Mouse (Mus musculus): ENCODE data around the gene Cntln.

Cntln gene

DNA sequence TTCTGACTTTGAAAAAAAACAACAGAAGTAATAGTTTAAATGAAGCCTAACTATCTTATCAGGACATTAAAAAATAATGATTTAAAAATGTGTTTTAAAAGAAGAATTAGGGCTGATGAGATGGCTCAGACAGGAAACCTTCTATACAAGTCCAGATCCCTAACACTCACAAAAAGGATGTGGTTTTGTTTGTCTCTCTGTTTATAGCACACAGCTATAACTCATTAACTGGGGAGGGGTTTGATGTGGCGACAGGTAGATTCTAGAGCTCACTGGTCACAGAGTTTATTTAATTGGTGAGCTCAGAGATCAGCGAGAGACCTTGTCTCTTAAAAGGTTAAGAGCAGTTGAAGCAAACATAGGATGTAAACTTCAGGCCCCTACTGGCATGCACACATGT is 175.5 kb downstream of the Cntln start:
- DNase-seq, result no peak

DNA sequence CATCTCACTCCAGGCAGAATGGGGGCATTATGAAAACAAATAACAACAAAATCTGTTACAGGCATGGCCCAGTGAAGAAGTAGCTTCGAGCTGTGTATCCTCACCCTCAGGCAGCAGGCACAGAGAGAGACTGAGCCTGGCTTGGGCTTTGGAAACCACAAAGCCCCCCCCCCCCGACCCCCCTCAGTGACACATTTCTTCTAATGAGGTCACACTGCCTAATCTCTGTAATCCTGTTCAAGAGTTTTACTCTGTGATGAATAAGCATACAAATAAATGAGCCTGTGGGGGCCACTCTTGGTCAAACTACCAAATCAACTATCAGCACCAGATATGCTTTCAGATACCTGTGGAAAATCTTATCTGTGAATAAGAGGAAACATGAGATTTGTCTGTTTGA is 177.6 kb downstream of the Cntln start:
- no peak for DNase-seq

GRCm38 (mm10) chr4:85096033-85096432 is 211.9 kb downstream of the Cntln start:
- no peak for DNase-seq

- peak in 1 of 2 experiments; percentile 56 for DNase-seq
Measured at GRCm38 (mm10) chr4:85096682-85097081, 212.6 kb downstream of the Cntln start.

GRCm38 (mm10) chr4:85102168-85102567 is 218.1 kb downstream of the Cntln start:
- no peak for DNase-seq

- DNase-seq, result no peak
Measured at GRCm38 (mm10) chr4:85106416-85106815, 222.3 kb downstream of the Cntln start.

DNA sequence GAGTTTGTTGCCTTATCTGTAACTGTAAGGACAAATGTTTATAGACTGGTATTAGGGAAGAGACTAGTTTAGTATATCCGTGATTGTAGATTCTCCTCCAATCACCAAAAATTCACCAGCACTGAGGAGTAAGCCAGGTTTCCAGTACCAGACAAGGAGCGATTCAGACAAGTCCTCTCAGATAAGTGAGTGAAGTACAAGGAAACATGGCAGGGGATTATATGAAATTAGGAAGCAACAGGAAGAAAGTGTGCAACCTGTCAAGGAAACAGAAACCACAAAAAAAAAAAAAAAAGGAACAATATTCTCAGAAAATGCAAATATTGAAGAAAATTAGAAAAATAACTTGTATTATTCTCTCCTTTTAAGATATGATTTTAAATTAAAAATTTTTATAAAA is 222.9 kb downstream of the Cntln start:
- no peak for DNase-seq

GRCm38 (mm10) chr4:85120271-85120670 is 236.2 kb downstream of the Cntln start:
- no peak for DNase-seq

- no peak for DNase-seq
Measured at GRCm38 (mm10) chr4:85149726-85150125, 265.6 kb downstream of the Cntln start.

GRCm38 (mm10) chr4:85151881-85152280 is 267.8 kb downstream of the Cntln start:
- no peak for DNase-seq

- DNase-seq, result no peak
Measured at GRCm38 (mm10) chr4:85154361-85154760, 270.3 kb downstream of the Cntln start.

DNA sequence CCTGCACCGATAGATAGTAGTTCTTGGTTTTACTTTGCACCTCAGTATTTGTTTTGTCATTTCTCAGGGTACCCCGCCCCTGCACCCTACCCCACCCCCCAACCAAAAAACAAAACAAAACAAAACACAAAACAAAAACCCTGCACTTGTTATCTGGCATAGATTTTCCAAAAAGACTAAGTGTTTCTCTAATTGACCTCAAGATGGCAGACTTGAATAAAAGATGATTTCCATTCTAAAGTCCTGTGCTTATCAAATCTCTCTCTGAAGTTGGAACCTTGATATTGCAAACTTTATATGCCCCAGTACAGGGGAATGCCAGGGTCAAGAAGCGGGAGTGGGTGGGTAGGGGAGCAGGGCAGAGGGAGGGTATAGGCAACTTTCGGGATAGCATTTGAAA is 277.0 kb downstream of the Cntln start:
- no peak for DNase-seq

DNA sequence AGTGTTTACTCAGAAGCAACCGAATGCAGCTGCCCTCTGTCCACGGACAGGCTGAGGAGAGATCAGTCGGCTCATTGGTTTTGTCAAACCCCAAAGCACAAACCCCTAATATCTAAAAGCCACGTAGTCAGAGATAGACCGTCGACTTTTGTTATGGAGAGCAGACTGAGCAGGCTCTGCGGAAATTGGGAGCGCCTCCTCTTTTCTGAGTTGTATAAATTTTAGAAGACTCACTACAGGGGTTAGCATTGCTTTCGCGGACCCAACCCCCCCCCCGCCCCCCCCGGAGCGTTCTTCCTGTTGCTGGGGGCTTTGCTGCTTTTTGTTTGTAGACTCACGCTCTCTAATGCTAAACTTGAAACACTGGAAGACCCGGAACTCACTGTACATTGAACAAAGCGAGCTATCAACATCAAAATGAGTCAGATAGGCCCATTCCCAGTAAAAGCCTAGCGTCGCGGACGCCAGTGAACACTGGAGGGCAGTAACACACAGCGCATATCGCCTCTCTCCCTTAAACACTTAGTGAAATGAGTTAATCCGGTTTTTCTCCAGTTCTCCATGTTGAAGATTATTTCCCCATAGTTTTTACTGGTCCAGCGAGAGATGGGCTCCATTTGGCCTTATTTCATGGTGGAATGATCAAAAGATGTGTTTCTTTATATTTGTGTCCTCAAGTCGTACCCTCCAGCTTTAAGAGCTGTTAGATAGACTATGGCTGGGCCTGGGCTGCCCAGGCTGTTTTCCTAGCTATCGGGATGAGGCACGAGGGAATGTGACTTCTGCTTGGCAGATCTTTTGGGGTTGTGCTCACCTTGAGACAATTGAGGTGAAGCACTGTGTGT is 278.6 kb downstream of the Cntln start:
- no peak for DNase-seq

DNA sequence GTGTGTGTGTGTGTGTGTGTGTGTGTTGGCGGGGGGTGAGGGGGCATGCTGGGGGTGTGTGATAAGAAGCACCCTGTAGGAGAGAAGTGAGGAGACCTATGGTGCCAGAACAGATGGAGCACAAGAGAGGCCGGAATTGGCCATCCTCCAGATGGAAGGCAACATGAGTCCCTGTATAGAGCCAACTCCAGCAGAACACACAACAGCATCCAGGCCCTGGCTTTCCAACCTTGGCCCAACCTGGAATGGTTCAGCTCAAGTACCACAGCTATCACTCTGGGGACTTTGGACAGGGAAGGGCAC is 279.2 kb downstream of the Cntln start:
- no peak for DNase-seq

GRCm38 (mm10) chr4:85168001-85168400 is 283.9 kb downstream of the Cntln start:
- DNase-seq, result no peak

GRCm38 (mm10) chr4:85175466-85175865 is 291.4 kb downstream of the Cntln start:
- DNase-seq, result no peak

- no peak for DNase-seq
Measured at GRCm38 (mm10) chr4:85178394-85179051, 294.4 kb downstream of the Cntln start.

Data from spleen, adult 18-20 months (tissue).